Mouse (Mus musculus) olfactory bulb, adult 2 months (tissue): ENCODE measurements around the gene Cblc.

Experiments used
- CTCF ChIP-seq: fragments of 200-500 bp; IDR thresholded peaks from 2 replicates; pipeline ENCODE4 v1.5.1; 2012; ENCODE audit warnings: low read depth, mild to moderate bottlenecking, low read length, moderate library complexity; ENCODE audit not compliant: insufficient read depth
- POLR2A ChIP-seq: fragments of 200-500 bp; IDR thresholded peaks from 2 replicates; pipeline ENCODE4 v1.6.1; 2012; ENCODE audit warnings: mild to moderate bottlenecking, low read depth, low read length, moderate library complexity; ENCODE audit not compliant: insufficient read depth

DNA sequence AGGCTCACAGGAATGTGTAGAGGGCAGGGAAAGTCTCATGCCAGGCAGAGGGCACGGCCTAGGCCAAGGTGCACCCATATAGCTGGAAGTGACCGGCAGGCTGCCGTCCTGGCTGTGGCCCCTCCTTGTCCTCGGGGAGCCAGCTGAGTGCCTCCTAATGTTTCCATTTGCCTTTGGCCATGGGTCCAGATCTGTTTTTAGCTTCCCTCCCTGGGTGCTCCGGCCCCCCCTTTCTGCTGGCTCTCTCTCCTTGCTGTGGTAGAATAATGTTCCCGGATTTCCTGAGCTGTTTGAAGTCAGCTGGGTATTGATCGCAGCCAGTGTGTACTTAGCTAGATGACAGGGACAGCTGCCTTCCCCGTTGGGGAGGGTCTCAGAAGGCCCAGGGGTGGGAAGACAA lies 13.0 kb downstream of the Cblc start:
- TF ChIP-seq POLR2A (no peak), CTCF (no peak)
